Mouse (Mus musculus) hindbrain, embryonic 15.5 days (tissue): ENCODE results near the gene Olfr109. TPM values are rescaled to one million over a fixed set of nuclear protein-coding genes. Genes with fewer than 3 reads are reported as not detected.

Source experiments
- ATAC-seq: fragments of 200-750 bp; cut with Nextera tagmentation; 2 replicates; pipeline ENCODE4 v1.8.0; 2017; ENCODE audit warnings: low read depth, moderate number of reproducible peaks, moderate TSS enrichment; ENCODE audit not compliant: low FRiP score
- H3K27ac ChIP-seq: fragments of 300-500 bp; sonication (generic); replicated peaks from 2 replicates; pipeline ENCODE4 v1.5.1; 2015; ENCODE audit warnings: mild to moderate bottlenecking, inconsistent platforms
- H3K27me3 ChIP-seq: fragments of 300-500 bp; sonication (generic); 2 replicates; pipeline ENCODE4 v1.6.1; 2015; ENCODE audit warnings: control low read depth, inconsistent platforms
- H3K36me3 ChIP-seq: fragments of 300-500 bp; sonication (generic); 2 replicates; pipeline ENCODE4 v1.6.1; 2015; ENCODE audit warnings: control low read depth, inconsistent platforms
- H3K4me1 ChIP-seq: fragments of 300-500 bp; sonication (generic); replicated peaks from 2 replicates; pipeline ENCODE4 v1.6.1; 2015; ENCODE audit warnings: control low read depth, inconsistent platforms
- H3K4me2 ChIP-seq: fragments of 300-500 bp; sonication (generic); 2 replicates; pipeline ENCODE4 v1.6.1; 2015; ENCODE audit warnings: moderate library complexity, mild to moderate bottlenecking, inconsistent platforms
- H3K4me3 ChIP-seq: fragments of 300-500 bp; sonication (generic); 2 replicates; pipeline ENCODE4 v1.5.1; 2015; ENCODE audit warnings: mild to moderate bottlenecking, inconsistent platforms
- H3K9ac ChIP-seq: fragments of 300-500 bp; sonication (generic); 2 replicates; pipeline ENCODE4 v1.6.1; 2015; ENCODE audit warnings: inconsistent platforms
- H3K9me3 ChIP-seq: fragments of 300-500 bp; sonication (generic); 2 replicates; pipeline ENCODE4 v1.6.1; 2016; ENCODE audit warnings: control low read depth, inconsistent platforms
- WGBS: fragments of 180-500 bp; shearing (Covaris S2); methylation state at CpG from one replicate; pipeline ENCODE4 v1.1.7; 2015; 5-methylcytosine and 5-hydroxymethylcytosine counted together
- polyA plus RNA-seq: library from polyadenylated mRNA; unstranded; fragments of >200 nt; fragmentation: Nextera tagmentation; extraction: Ambion mirVana; gene quantifications from 2 replicates; pipeline ENCODE4 v1.2.1, GENCODE M21; 2015

Gene Olfr109
- polyA plus RNA-seq = not detected in 2 replicates

GRCm38 (mm10) chr17:37458616-37459015, at the start of gene Olfr109:
Gene Olfr109, plus strand, starts transcription at chr17:37458916.
- H3K27me3 ChIP-seq = no peaks in the 10 kb centered on the region
- H3K9ac ChIP-seq = no peak within 1 kb of the TSS
- H3K4me3 ChIP-seq = no peak within 1 kb of the TSS
- H3K4me2 ChIP-seq = no peak within 1 kb of the TSS
- H3K36me3 ChIP-seq = no peaks in the 10 kb centered on the region
- 94% methylated on average over 1 of the region's 1 CpGs for WGBS
- no peaks in the 10 kb centered on the region for H3K9me3 ChIP-seq
- no peaks in the 10 kb centered on the region for H3K4me1 ChIP-seq
- H3K27ac ChIP-seq = no peak within 1 kb of the TSS
- ATAC-seq = no peak

GRCm38 (mm10) chr17:37413380-37413779, 45.3 kb upstream of the Olfr109 start:
- Histone ChIP-seq H3K4me3 (no peak overlapping the region), H3K9ac (no peak overlapping the region), H3K4me1 (no peaks in the 10 kb centered on the region), H3K36me3 (no peaks in the 10 kb centered on the region), H3K4me2 (no peak overlapping the region), H3K27ac (no peak overlapping the region), H3K9me3 (no peaks in the 10 kb centered on the region), H3K27me3 (no peaks in the 10 kb centered on the region)
- no peak for ATAC-seq

GRCm38 (mm10) chr17:37445180-37445579, 13.5 kb upstream of the Olfr109 start, which contains the start of gene Olfr108:
Gene Olfr108, plus strand, starts transcription at chr17:37445480.
- ATAC-seq = no peak
- Histone ChIP-seq H3K36me3 (no peaks in the 10 kb centered on the region), H3K4me2 (no peak within 1 kb of the TSS)

GRCm38 (mm10) chr17:37483452-37483851, 24.7 kb downstream of the Olfr109 start, which contains the start of gene H2-M2:
Gene H2-M2, minus strand, starts transcription at chr17:37483552.
- Histone ChIP-seq H3K36me3 (no peaks in the 10 kb centered on the region), H3K4me3 (no peak within 1 kb of the TSS), H3K9me3 (no peaks in the 10 kb centered on the region), H3K9ac (no peak within 1 kb of the TSS), H3K27me3 (no peaks in the 10 kb centered on the region), H3K4me1 (no peaks in the 10 kb centered on the region), H3K4me2 (no peak within 1 kb of the TSS), H3K27ac (no peak within 1 kb of the TSS)
- WGBS = 91% methylated on average over 2 of the region's 2 CpGs
- no peak for ATAC-seq

More at GRCm38 (mm10) chr17:37445180-37445579, 13.5 kb upstream of the Olfr109 start, which contains the start of gene Olfr108:
- H3K27ac ChIP-seq = no peak within 1 kb of the TSS
- H3K9me3 ChIP-seq = no peaks in the 10 kb centered on the region
- no peaks in the 10 kb centered on the region for H3K27me3 ChIP-seq
- H3K9ac ChIP-seq = no peak within 1 kb of the TSS
- no peak within 1 kb of the TSS for H3K4me3 ChIP-seq
- 75% methylated on average over 1 of the region's 1 CpGs for WGBS
- no peaks in the 10 kb centered on the region for H3K4me1 ChIP-seq

- no peak within 1 kb of the TSS for H3K4me3 ChIP-seq
- H3K27ac ChIP-seq = no peak within 1 kb of the TSS
- H3K27me3 ChIP-seq = no peaks in the 10 kb centered on the region
- no peaks in the 10 kb centered on the region for H3K36me3 ChIP-seq
- ATAC-seq = no peak
- no peak within 1 kb of the TSS for H3K4me2 ChIP-seq
- H3K9ac ChIP-seq = no peak within 1 kb of the TSS
- no peaks in the 10 kb centered on the region for H3K4me1 ChIP-seq
- WGBS = 61% methylated on average over 1 of the region's 1 CpGs
- no peaks in the 10 kb centered on the region for H3K9me3 ChIP-seq
Observed at GRCm38 (mm10) chr17:37491930-37492518, 33.3 kb downstream of the Olfr109 start, which contains the start of gene Olfr110. Gene Olfr110, plus strand, starts transcription at chr17:37492468.

- H3K27me3 ChIP-seq = no peaks in the 10 kb centered on the region
- H3K27ac ChIP-seq = no peak within 1 kb of the TSS
- H3K9me3 ChIP-seq = no peaks in the 10 kb centered on the region
- H3K36me3 ChIP-seq = no peaks in the 10 kb centered on the region
- H3K9ac ChIP-seq = no peak within 1 kb of the TSS
- ATAC-seq = no peak
- no peak within 1 kb of the TSS for H3K4me2 ChIP-seq
- no peak within 1 kb of the TSS for H3K4me3 ChIP-seq
- no peaks in the 10 kb centered on the region for H3K4me1 ChIP-seq
- 91% methylated on average over 4 of the region's 4 CpGs for WGBS
Observed at GRCm38 (mm10) chr17:37507730-37508129, 49.0 kb downstream of the Olfr109 start, which contains the start of gene Olfr111. Gene Olfr111, plus strand, starts transcription at chr17:37508030.

Other genes with a start within 250 kb of the Olfr109 start
- 0.05 TPM in 1 of 2 replicates, not detected in the other for gene Olfr95, start 245.8 kb upstream of the Olfr109 start, polyA plus RNA-seq
- gene Olfr96, start 238.8 kb upstream of the Olfr109 start, polyA plus RNA-seq = not detected in 2 replicates
- not detected in 2 replicates for gene Olfr97, start 221.6 kb upstream of the Olfr109 start, polyA plus RNA-seq
- not detected in 2 replicates for gene Olfr98, start 195.2 kb upstream of the Olfr109 start, polyA plus RNA-seq
- 0.87 and 1.5 TPM in 2 replicates for gene H2-M3, start 188.7 kb upstream of the Olfr109 start, polyA plus RNA-seq
- not detected in 2 replicates for gene Olfr99, start 175.5 kb upstream of the Olfr109 start, polyA plus RNA-seq
- gene Olfr101, start 154.6 kb upstream of the Olfr109 start, polyA plus RNA-seq = not detected in 2 replicates
- gene Olfr102, start 141.9 kb upstream of the Olfr109 start, polyA plus RNA-seq = not detected in 2 replicates
- not detected in 2 replicates for gene Olfr103, start 119.2 kb upstream of the Olfr109 start, polyA plus RNA-seq
- not detected in 2 replicates for gene Olfr104-ps, start 99.3 kb upstream of the Olfr109 start, polyA plus RNA-seq
- not detected in 2 replicates for gene Olfr105-ps, start 79.9 kb upstream of the Olfr109 start, polyA plus RNA-seq
- gene Olfr106-ps, start 68.5 kb upstream of the Olfr109 start, polyA plus RNA-seq = not detected in 2 replicates
- not detected in 2 replicates for gene Olfr107, start 59.7 kb upstream of the Olfr109 start, polyA plus RNA-seq
- not detected in 2 replicates for gene Olfr108, start 13.4 kb upstream of the Olfr109 start, polyA plus RNA-seq
- gene H2-M2, start 24.6 kb downstream of the Olfr109 start, polyA plus RNA-seq = not detected in 2 replicates
- gene Olfr110, start 33.6 kb downstream of the Olfr109 start, polyA plus RNA-seq = not detected in 2 replicates
- gene Olfr111, start 49.1 kb downstream of the Olfr109 start, polyA plus RNA-seq = not detected in 2 replicates
- gene Olfr112, start 110.5 kb downstream of the Olfr109 start, polyA plus RNA-seq = not detected in 2 replicates
- not detected in 2 replicates for gene Olfr113, start 118.7 kb downstream of the Olfr109 start, polyA plus RNA-seq
- not detected in 2 replicates for gene Olfr114, start 133.8 kb downstream of the Olfr109 start, polyA plus RNA-seq
- gene Olfr115, start 168.2 kb downstream of the Olfr109 start, polyA plus RNA-seq = not detected in 2 replicates
- gene Olfr116, start 168.3 kb downstream of the Olfr109 start, polyA plus RNA-seq = not detected in 2 replicates
- gene Olfr117, start 204.9 kb downstream of the Olfr109 start, polyA plus RNA-seq = not detected in 2 replicates
- not detected in 2 replicates for gene Olfr118, start 208.1 kb downstream of the Olfr109 start, polyA plus RNA-seq
- gene Olfr119, start 237.6 kb downstream of the Olfr109 start, polyA plus RNA-seq = not detected in 2 replicates